Mouse (Mus musculus): Measurements from ENCODE around the gene Adipoq. TPM values are rescaled to one million over a fixed set of nuclear protein-coding genes. Genes with fewer than 3 reads are reported as not detected.

Adipoq gene
- total RNA-seq, 2 experiments from 2014 or later: 0.40 to 0.80 TPM

GRCm38 (mm10) chr16:23195618-23196017, 49.3 kb downstream of the Adipoq start:
- peak; percentile 93 for ATAC-seq (ENCODE audit: poor library complexity, severe bottlenecking)

- ATAC-seq (ENCODE audit: poor library complexity, severe bottlenecking): no peak
Observed at GRCm38 (mm10) chr16:23196296-23196695, 50.0 kb downstream of the Adipoq start.

- peak; percentile 27; the same call in 1 of the 2 replicates for ATAC-seq (ENCODE audit: poor library complexity, severe bottlenecking)
Observed at GRCm38 (mm10) chr16:23196791-23197190, 50.5 kb downstream of the Adipoq start.

- no peak for ATAC-seq (ENCODE audit: poor library complexity, severe bottlenecking)
Observed at GRCm38 (mm10) chr16:23201498-23201897, 55.2 kb downstream of the Adipoq start.

Other genes starting within 250 kb of the Adipoq start
- not detected in 2 replicates for gene Fetub, start 228.2 kb upstream of the Adipoq start, total RNA-seq (2015)
- not detected in 2 replicates for gene Fetub, start 228.2 kb upstream of the Adipoq start, total RNA-seq (2017)
- gene Hrg, start 195.5 kb upstream of the Adipoq start, total RNA-seq (2015): not detected in 2 replicates
- not detected in 2 replicates for gene Hrg, start 195.5 kb upstream of the Adipoq start, total RNA-seq (2017)
- gene Kng2, start 117.1 kb upstream of the Adipoq start, total RNA-seq (2015): 0.80 and 1.7 TPM in 2 replicates
- gene Kng2, start 117.1 kb upstream of the Adipoq start, total RNA-seq (2017): 0.12 and 0.59 TPM in 2 replicates
- 0.46 TPM in 1 of 2 replicates, not detected in the other for gene Kng1, start 88.7 kb upstream of the Adipoq start, total RNA-seq (2015)
- 0.11 and 0.41 TPM in 2 replicates for gene Kng1, start 88.7 kb upstream of the Adipoq start, total RNA-seq (2017)
- 299 and 324 TPM in 2 replicates for gene Eif4a2, start 39.1 kb upstream of the Adipoq start, total RNA-seq (2015)
- 454 and 463 TPM in 2 replicates for gene Eif4a2, start 39.1 kb upstream of the Adipoq start, total RNA-seq (2017)
- 107 and 122 TPM in 2 replicates for gene Rfc4, start 18.8 kb upstream of the Adipoq start, total RNA-seq (2015)
- gene Rfc4, start 18.8 kb upstream of the Adipoq start, total RNA-seq (2017): 42.3 and 45.5 TPM in 2 replicates
- gene St6gal1, start 78.2 kb downstream of the Adipoq start, total RNA-seq (2015): 2.4 and 2.8 TPM in 2 replicates
- 2.3 and 3.3 TPM in 2 replicates for gene St6gal1, start 78.2 kb downstream of the Adipoq start, total RNA-seq (2017)

Measured in megakaryocyte, adult 5-6 weeks (primary cell).